Mouse (Mus musculus) mature B cell (primary cell): Measurements from ENCODE around the gene Cwh43.
"Not testable (repeated sequence)": the region's sequence is repeated elsewhere in the genome, so short reads cannot be mapped to it uniquely, and the experiment has no call there.

Source experiments
- in situ Hi-C: fragments of 300-500 bp; cut with MboI; formaldehyde crosslinking; loops from 2 replicates; pipeline ENCODE4 v1.14.3; 2019

Cwh43 gene

DNA sequence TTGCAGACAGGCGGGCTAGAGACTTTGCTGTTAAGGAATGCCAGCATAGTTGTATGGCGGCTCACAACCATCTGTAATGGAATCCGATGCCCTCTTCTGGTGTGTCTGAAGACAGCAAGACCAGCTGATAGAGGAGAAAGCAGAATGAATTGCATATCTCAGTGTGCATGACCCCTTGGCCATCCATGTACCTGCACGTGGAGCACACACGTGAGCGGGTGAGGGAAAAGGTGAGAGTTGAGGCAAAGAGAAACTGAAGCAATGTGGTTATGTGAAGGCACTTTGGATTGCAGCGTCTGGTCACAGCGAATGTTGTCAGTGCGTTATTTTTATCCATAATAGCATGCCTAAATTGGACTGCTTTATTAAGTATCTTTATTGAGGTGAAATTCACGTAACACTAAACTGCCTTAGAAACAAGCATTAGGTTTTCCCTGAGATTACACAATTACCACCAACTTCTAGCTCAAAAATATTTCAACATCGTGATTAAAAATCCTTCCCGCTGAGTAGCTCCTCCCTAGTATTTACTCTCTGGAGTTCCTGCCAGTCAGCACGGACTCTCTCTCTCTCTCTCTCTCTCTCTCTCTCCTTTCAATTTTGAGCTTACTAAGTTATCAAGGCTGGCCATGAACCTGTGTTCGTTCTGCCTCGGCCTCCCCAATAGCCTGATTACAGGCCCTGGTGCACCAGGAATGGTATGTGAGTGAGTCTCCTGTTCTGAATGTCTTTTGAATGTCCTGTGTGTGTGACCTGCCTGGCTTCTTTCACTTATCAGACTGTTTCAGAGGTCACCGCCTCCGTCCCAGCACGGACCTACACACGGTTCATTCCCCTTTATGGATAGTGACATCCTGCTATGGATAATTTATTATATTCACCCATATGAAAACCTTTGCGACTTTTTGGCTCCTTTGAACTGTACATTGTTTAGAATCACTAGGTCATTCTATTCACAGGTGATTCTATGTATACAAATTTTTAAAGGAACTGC is 68.8 kb downstream of the Cwh43 start:
- in situ Hi-C loops, result no loop called here

DNA sequence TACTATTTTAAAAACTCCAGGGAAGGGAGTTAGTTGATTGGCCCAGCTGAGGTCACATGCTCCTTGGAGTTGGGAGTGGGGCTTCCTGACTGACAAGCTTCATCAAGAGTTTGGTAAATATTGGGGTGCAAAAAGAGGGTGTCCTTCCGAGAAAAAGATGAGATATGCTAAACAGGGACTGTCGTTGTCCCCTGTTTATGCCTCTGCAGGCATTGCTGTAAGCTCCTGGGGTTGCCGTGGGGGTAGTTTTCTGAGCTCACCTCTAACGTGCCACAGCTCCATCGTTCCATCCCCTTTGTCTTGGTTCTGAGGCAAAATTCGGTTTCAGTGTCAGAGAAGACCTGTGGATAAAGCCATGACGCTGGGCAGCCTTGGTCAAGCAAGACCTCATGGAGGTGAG is 74.8 kb downstream of the Cwh43 start, which contains the start of gene Dcun1d4:
Dcun1d4 (plus strand) TSS at position 301 of the 400 bp plus-strand sequence.
- in situ Hi-C loops, result no loop called here

DNA sequence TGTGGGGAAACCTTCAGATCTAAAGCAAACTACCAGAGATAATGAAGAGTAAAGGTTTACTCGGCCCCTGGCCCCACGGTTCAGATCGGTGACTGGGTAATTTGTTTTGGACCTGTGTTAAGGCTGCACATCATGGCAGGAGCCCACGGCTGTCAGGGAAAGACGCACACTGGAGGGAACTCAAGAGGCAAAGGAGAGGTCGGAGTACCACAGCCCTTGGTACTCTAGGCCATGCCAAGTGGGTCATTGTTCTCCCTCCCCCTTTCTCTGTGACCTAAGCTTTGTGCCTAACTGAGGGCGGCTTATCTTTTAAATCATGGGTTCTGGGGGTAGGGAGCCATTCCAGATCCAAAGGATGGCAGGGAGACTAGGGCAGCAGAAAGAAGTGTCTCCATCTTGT is 75.5 kb downstream of the Cwh43 start:
- in situ Hi-C loops, result no loop called here

DNA sequence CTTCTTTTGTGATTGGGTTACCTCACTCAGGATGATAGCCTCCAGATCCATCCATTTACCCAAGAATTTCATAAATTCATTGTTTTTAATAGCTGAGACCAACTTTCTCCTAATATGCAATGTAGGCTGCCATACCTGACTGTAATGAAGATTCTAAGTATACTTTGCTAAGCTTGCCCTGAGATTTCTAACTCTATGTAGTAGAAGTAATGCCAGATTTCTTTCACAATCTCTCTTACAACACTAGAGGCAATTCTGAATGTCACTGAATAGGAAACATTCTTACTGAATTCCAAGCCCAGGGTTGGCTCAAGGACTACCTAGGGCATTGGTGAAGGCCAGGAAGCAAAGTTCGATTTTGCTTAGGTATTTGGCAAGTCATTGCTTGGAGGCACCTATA is 76.5 kb downstream of the Cwh43 start:
- in situ Hi-C loops, result not testable (repeated sequence)

DNA sequence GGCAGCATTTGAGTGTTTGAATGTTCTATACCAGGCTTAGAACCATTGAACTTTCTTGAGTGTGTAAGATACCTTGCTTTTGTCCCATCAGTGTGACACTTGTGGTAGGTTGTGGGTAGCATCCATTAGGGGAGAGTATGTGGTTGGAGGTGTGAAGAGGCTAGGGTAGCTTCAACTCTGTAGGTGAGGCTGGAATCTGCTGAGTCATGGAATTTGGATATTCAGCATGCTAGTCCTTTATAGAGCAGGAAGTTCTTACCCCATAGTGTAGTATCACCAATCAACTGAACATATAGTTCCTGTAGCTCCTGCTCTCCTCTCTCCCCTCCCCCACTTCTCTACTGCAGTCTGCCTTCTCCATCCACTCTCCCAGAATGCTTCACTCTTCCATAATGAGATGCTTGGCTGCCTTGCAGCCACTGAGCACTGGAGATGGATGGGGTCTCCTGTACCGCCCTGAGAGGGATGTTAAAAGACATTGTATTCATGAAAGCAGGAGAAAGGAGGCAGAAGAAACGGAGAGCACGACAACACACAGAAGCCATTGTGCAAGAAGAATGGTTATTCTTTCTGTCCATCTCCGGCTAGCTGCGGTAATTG is 78.2 kb downstream of the Cwh43 start:
- in situ Hi-C loops, result no loop called here

DNA sequence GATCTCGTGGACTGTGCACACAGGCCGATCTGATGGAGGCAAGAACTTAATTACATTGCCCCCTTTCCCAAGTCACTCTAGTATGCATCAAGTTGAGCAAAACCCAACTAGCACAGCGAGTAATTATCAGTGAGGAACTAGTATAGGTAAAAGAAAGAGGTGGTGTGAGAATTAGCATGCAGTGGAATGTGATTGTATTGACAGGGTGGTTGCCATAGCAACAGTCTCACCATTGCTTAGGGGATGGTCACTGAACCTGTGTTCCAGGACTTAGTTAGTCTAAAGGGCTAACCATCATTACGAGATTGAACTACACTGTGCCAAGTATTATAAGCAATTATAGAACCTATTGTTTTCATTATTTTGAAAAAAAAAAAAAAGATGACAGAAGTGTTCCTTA is 80.6 kb downstream of the Cwh43 start:
- in situ Hi-C loops, result no loop called here

DNA sequence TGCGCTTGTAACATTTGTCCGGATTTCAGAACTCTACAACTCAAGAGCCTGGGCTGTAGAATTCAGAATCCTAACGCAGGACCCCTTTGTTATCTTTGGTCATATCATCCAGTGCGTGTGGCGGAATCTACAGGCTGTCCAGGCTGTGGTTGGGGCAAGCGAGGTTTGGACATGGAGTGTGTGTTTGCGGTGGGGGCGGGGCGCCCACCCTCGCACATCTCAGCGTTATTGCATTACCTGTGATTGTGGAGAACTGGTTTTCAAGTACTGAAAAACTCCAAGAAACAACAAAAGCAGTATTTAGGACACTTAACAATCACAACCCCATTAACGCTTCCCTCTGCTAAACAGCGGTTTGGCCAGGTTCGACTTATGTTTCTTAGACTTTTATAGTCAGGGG is 84.0 kb downstream of the Cwh43 start:
- in situ Hi-C loops, result no loop called here

DNA sequence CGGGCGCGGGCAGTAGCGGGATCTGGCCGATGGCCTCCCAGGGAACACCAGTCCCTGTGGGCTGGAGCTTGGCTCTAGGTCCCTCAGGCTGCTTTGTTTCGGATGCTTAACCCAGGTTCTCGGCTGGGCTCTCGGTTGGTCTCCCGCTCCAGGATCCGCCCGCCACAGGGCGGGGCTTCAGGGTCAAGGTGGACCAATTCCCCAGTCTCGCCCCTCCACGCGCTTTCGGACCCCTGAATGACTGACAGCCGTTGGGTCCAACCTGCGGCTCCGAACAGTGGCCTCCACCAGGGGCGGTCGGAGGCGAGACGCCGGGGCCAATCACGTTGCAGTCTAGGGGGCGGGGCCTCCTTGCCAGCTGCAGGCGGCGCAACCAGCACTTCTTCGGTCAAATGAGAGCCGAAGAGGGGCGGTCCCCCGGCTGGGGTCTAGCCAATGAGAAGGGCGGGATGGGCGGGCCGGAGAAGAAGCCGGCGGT is 84.8 kb downstream of the Cwh43 start:
- in situ Hi-C loops, result no loop called here

DNA sequence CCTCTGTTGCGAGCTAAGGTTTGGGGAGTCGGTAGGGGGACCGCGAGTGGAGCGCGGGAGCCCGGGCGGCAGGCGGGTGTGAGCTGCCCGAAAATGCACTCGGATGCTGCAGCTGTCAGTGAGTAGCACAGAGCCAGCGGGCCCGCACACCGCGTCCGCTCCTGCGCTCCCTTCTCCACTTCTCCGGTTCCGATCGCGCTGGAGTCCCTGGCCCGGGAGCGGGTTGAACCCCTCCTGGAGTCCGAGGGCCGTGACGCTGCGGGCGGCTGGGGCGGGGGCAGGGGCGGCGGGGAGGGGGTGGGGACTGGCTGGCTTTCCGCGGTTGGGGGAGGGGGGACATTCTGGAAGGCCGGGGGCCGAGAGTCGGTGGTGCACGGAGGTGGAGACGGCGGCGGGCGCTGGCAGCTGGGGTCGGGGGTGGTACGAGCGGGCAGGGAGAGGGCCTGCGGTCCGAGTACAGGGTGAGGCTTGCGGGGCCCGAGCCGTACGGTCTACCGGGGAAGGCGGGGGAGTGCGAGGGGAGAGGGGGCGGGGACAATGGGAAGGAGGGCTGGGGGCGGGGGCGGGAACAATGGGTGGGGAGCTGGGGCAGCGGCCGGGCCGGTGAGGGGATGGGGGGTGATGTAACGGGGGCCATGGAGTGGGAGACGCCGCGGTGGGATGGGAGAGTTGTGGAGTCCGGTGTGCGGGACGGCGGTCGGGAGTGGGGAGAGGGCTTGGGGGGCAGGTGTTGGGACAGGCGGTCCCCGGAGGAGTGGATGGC is 85.4 kb downstream of the Cwh43 start:
- in situ Hi-C loops, result no loop called here

DNA sequence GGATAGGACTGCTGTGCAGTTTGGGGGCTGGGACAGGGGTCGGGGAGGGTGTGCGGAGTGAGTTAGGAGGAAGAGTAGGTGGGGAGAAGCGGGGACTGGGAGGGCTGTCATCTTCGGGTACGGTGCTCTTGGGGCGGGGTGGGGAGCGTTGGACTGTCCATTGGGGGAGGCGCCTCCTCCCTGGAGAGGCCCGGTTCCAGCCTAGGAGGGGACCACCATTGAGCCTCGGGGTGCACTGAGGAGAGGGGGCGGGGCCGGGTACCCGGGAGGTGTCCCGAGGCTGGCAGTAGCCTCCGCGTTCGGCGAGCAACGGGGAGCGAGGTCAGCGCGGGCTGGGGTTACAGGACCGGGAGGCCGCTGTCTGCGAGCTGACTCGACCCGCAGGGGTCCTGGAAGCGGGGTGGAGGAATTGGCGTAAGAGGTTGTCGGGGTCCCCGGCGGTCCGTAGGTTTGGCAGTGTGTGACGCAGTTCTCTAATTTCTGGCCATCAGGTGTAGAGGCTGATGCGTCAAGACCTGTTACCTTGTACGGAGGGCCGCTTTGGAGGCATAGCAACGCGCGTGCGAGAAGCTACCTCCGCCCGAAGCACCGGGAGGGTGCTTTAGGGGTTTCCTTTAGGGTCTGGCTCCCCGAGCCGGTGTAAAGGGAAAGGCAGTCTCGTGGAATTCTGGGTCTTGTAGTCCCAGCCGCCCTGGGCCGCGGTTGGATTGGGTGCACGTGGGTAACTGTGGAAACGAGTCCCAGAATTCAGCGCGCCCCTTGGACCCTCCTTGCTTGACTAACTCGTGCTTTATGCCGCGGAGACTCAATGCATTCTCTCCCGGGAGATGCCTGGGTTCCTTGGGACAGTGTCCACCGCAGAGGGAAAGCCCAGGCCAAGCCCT is 86.2 kb downstream of the Cwh43 start:
- in situ Hi-C loops, result no loop called here

DNA sequence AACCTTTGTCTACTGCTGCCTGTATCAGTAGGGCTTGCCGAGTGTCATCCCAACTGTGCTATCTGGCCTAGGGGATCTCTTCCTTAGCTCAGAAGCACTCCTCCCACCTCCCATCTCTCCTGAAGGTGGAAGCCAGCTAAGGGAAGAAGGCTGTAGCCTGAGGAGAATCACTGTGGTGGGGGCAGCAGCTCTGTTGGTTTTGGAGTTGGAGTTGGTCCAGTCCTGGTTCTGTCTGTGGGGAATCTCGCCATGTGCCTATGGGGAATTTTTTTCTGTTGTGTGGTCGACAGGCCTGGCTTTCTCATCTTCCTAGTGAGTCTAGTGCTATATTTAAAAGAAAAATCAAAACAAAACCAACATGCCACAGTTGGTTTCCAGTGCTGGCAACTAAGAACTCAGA is 91.5 kb downstream of the Cwh43 start:
- in situ Hi-C loops, result no loop called here

DNA sequence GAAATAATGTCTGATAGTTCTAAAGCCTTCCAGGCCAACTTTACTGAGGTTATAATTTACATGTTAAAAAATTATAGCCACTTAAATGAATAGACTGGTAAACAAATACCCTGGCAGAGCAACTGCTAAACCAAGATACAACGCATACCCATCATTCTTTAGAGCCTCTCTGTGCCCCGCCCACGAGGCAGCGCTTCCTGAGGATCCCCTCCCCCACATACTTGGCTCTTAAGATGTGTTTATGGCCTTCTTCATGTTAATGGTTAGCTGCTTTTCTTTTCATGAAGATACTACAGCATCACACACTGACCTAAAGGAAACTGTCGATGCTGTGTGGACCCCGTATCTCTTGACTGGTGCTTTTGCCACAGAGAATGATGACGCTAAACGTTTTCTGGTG is 92.7 kb downstream of the Cwh43 start:
- in situ Hi-C loops, result no loop called here

DNA sequence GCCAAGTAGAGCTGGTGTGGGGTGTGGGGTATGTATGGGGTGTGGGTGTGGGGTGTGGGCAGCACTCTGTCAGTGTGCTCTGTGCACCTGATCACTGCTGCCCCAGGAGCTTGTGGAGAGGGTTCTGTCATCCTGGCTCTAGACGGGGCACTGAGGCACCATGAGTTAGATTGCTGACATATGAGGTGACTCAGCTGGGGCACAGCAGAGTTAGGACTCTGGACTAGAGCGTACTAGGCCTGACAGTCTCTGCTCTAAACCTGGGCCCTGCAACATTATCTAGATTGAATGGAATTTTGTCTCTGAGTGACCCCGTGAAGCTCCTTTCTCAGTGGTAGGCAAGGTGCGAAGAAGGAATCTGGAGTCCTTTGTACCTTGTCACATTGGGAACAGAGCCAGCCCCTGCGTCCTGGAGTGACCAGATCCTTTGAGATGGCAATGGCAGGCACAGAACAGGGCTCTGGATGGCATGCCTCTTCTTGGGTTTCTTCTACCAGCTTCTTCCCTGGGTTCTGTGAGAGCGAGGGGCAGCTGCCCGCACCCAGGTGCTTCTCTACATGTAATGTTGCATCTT is 95.1 kb downstream of the Cwh43 start:
- in situ Hi-C loops, result no loop called here

DNA sequence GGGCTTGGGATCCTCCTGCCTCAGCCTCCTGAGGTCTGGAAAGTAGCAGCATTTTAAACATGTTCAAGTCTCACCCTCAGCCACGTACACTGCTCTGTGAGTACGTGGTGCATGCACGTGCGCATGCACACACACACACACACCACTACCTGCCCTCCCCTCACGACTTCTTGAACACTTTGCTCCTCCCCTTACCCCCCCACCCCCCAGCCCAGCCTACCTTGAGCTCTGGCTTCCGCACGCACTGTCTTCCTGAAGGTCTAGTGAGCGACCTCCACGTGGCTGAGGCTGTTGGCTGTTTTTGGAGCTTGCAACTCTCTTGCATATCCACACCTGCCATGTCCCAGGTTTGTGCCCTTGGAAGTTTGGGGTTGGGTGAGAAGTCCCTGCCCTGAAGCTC is 96.5 kb downstream of the Cwh43 start:
- in situ Hi-C loops, result no loop called here
